Mouse (Mus musculus): ENCODE measurements around the gene Chst11.

Chst11 gene

DNA sequence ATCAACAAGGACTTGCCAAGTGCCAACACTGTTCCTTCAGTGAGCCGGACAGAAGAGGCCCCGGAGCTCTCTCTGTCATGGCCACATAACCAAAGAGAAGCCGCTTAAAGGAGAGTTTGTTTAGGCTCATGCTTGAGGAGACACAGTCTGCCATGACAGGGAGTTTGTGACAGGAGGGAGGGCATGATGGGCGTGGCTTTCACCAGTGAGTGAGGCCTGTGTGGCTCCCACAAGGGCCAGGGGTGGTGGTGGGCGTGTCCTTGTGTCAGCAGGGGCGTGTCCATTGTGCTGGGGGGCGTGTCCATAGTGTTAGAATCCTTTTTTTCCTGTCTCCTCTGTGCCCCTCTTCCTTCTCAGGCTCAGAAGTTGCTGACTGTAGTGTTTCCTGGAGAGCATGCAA lies 87.8 kb downstream of the Chst11 start:
- no peak for DNase-seq (ENCODE audit: extremely low spot score, low spot score)

GRCm38 (mm10) chr10:83076816-83077215 lies 91.5 kb downstream of the Chst11 start:
- DNase-seq (ENCODE audit: extremely low spot score, low spot score) = no peak

GRCm38 (mm10) chr10:83078723-83079122 lies 93.4 kb downstream of the Chst11 start:
- DNase-seq (ENCODE audit: extremely low spot score, low spot score) = no peak

DNA sequence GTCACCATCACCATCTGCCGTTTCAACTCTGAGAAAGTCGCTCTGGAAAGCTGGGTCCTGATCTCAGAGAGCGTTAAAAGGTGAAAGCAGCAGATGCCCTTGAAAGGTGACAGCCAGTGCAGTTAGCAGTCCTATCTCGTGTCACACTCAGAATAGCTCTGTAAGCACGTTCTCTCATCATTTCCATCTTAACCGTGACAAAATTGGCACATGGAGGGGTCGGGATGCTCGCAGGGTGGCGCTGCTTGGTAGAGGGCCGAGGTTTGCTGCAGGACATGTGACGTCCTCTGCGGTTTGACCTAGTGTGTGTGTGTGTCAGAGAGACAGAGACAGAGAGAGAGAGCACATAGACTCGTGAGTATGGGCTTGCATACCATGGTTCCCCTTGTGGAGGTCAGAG lies 94.5 kb downstream of the Chst11 start:
- no peak for DNase-seq (ENCODE audit: extremely low spot score, low spot score)

DNA sequence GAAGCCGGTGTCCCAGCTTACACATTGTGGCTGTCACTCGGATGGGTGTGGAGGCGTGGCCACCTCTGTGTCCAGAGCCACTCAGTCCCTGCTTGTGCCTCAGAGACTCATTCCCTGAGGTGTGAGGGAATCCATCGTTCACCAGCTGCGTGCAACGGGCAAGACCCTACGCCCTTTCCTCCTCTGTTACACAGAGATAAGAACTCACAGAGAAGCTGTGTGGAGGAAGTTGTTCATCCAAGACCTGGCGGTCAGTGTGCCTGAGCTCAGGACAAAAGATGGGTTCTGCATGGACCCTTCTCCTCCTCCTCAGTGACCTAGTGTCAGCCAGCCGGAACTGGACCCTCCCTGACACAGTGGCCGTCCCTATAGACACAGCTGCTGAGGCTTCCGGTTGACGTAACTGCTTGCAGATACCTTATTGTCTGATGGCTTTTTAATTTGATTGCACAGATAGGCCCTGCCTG lies 95.0 kb downstream of the Chst11 start:
- no peak for DNase-seq (ENCODE audit: extremely low spot score, low spot score)

GRCm38 (mm10) chr10:83080930-83081329 lies 95.6 kb downstream of the Chst11 start:
- no peak for DNase-seq (ENCODE audit: extremely low spot score, low spot score)

- DNase-seq (ENCODE audit: extremely low spot score, low spot score) = no peak
These were observed 98.6 kb downstream of the Chst11 start for GRCm38 (mm10) chr10:83083946-83084345.

- no peak for DNase-seq (ENCODE audit: extremely low spot score, low spot score)
These were observed 103.0 kb downstream of the Chst11 start for GRCm38 (mm10) chr10:83088318-83088717.

DNA sequence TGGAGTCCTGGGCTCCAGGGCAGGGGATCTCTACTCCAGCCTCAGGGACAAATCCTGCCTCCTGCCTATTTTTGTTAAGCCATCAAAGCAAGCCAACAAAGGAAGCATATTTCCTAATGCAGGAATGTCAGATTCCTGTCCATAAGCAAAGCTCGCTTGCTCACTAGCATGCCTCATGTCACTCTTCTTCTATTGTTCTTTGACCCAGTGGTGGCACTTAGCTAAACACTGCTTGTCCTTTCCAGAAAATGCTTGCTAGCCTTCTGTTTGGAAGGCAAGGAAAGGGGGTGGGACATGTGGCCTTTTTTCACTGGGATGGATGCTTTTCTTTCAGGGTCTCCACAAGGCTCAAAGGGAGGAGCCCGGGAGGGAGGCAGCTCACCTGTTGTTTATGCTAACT lies 103.5 kb downstream of the Chst11 start:
- no peak for DNase-seq (ENCODE audit: extremely low spot score, low spot score)

DNA sequence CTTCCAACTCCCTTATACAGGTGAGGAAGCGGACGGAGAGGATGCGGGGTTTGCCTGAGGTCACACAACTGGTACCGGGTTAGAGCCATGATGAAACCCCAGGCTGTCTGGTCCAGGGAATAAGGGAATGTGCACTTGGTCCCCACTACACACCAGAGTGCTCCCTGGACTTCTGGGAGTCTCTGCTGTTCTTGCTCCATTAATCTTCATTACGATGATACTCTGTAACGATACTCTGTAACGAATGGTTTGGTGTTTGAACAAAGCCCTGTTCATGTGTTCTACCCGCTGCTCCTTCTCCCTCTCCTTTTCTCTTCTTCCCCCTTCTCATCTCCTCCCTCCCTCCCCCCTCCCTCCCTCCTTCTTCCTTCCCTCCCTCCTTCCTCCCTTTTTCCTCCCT lies 104.9 kb downstream of the Chst11 start:
- DNase-seq (ENCODE audit: extremely low spot score, low spot score) = no peak

GRCm38 (mm10) chr10:83093705-83094104 lies 108.4 kb downstream of the Chst11 start:
- DNase-seq (ENCODE audit: extremely low spot score, low spot score) = no peak

DNA sequence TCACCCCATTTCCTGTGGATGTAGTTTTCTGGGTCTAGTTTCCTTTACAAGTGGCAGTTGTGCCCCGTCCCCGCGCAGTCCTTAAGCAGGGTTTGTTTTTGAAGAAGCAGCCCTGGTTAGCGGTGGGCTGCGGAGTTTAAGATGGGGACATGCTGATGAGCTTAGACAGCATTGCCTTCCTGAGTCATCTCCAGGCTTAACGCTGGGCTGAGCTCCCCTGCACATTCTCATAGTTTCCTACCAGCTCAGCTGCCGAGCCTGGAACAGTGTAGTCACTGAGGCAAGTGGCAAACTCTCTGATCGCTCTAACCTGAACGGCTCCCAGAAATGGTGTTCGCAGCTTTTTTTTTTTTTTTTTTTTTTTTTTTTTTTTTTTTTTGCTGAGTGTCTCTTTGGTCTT lies 109.0 kb downstream of the Chst11 start:
- DNase-seq (ENCODE audit: extremely low spot score, low spot score) = no peak

- no peak for DNase-seq (ENCODE audit: extremely low spot score, low spot score)
These were observed 109.8 kb downstream of the Chst11 start for GRCm38 (mm10) chr10:83094821-83095725.

DNA sequence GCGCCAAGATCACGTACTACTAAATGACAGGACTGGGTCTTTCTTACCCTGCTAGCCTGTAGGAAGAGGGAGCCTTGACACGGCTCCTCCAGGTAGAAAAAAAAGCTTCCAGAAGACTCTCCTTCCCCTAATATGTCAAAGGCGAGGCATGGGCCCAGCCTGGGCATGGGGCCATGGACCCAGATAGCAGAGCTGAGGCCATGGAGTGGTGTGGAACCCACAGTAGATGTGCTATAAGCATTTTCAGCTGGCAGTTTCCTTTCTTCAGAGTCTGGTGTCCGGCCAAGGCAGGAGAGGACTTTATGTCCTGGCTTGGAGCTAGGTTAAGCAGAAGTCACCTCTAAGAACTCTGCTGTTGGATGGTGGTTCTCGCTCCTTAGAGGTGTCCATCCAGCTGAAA lies 111.0 kb downstream of the Chst11 start:
- DNase-seq (ENCODE audit: extremely low spot score, low spot score) = no peak

- no peak for DNase-seq (ENCODE audit: extremely low spot score, low spot score)
These were observed 113.6 kb downstream of the Chst11 start for GRCm38 (mm10) chr10:83098940-83099339.

DNA sequence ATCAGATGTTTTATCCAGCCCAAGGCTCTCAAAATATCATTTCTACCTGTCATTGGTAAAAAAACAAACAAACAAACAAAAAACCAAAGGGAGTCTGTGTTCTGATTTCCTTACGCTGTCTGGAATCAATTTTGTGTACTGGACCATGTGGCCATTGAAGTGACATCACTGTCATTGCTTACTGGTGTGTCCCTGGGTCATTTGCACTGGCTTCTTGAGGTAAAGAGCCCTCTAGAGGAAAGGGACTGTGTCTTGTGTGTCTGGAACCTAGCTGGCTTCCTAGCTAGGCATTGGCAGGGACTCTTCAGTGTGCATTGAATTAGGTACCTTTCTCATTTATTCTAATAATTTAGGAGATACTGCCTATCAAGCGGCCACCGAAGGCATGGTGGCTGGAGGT lies 114.4 kb downstream of the Chst11 start:
- no peak for DNase-seq (ENCODE audit: extremely low spot score, low spot score)

- DNase-seq (ENCODE audit: extremely low spot score, low spot score) = no peak
These were observed 115.6 kb downstream of the Chst11 start for GRCm38 (mm10) chr10:83100890-83101289.

GRCm38 (mm10) chr10:83101421-83102207 lies 116.3 kb downstream of the Chst11 start:
- DNase-seq (ENCODE audit: extremely low spot score, low spot score) = no peak

DNA sequence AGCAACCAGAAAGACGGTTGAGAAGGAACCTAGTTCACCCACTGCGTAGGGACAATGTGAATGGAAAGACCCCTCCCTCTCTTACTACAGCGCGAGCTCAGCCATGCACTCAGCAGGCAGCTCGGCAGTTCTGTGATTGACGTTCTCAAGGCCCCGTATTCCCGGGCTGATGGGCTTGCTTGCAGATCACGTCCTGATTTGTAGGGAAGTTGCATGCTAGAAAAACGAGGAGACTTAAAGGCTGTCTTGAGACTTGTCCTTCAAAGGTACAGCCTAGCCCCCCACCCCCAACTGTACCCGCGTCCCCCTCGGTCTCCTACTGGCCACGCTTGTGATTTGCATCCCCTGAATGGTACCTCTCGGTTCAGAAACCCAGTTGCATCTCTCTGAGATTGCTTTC lies 117.4 kb downstream of the Chst11 start:
- peak; percentile 26 for DNase-seq (ENCODE audit: extremely low spot score, low spot score)

DNA sequence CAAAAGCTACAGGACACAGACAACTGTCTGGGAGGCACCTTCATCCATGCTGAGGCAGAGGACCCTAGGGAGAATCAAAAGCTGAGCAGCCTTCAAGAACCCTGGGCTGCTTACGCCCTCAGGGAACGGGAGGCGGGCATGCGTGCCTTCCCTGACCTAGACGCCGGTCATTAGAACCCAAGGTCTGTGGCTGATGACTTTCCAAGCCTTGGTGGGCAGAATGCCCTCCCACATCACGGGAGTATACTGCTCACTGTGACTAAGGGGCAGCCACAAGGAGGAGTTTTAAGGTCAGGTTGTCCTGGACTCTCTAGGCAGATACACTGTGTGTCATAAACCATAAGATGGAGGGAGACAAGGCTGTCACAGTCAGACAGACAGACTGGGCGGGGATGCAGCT lies 118.9 kb downstream of the Chst11 start:
- DNase-seq (ENCODE audit: extremely low spot score, low spot score) = no peak

GRCm38 (mm10) chr10:83106152-83106746 lies 121.0 kb downstream of the Chst11 start:
- no peak for DNase-seq (ENCODE audit: extremely low spot score, low spot score)

DNA sequence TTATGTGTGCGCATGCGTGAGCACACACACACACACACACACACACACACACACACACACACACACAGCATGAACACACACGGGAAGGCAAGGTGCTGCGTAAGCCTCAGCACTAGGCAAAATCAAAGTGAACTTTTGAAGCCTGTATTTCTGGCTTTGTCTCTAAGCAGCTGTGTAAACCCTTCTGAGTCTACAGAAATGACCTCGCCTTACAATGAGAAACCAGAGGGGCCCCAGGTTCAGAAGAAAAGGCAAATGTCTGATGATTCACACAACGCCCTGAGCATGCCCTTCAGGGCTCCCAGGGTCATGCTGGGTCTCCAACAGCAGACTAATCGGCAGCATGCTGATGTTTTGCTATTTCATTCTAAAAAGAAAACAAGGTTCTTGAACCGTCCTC lies 122.1 kb downstream of the Chst11 start:
- peak; percentile 24 for DNase-seq (ENCODE audit: extremely low spot score, low spot score)
